Mouse (Mus musculus) lung, postnatal 10 days (tissue): Measurements from ENCODE around the gene Gm49486.

Source experiments
- DNase-seq: peaks from one replicate; pipeline ENCODE4 v3.0.0; 2021

Gm49486 gene

GRCm38 (mm10) chr15:79271124-79271746, 42.0 kb downstream of the Gm49486 start:
- peak; percentile 73 for DNase-seq

- no peak for DNase-seq
These were observed 43.8 kb downstream of the Gm49486 start for GRCm38 (mm10) chr15:79273020-79273419.

GRCm38 (mm10) chr15:79277728-79278127, 48.5 kb downstream of the Gm49486 start:
- DNase-seq, result peak; percentile 20

GRCm38 (mm10) chr15:79280209-79280608, 51.0 kb downstream of the Gm49486 start:
- peak; percentile 47 for DNase-seq

GRCm38 (mm10) chr15:79280850-79281249, 51.7 kb downstream of the Gm49486 start:
- DNase-seq, result peak; percentile 65

- DNase-seq, result peak; percentile 78
These were observed 52.2 kb downstream of the Gm49486 start for GRCm38 (mm10) chr15:79281389-79281788.

- DNase-seq, result no peak
These were observed 53.2 kb downstream of the Gm49486 start for GRCm38 (mm10) chr15:79282434-79282833.

GRCm38 (mm10) chr15:79283371-79283770, 54.2 kb downstream of the Gm49486 start:
- DNase-seq, result no peak

GRCm38 (mm10) chr15:79285399-79285798, 56.2 kb downstream of the Gm49486 start, which contains the start of gene Baiap2l2:
Baiap2l2 (minus strand) TSS chr15:79285537.
- no peak for DNase-seq

GRCm38 (mm10) chr15:79286141-79286540, 57.0 kb downstream of the Gm49486 start:
- DNase-seq, result no peak

- DNase-seq, result no peak
These were observed 57.9 kb downstream of the Gm49486 start for GRCm38 (mm10) chr15:79287091-79287490.

GRCm38 (mm10) chr15:79288387-79288786, 59.2 kb downstream of the Gm49486 start:
- no peak for DNase-seq

GRCm38 (mm10) chr15:79289441-79289840, 60.2 kb downstream of the Gm49486 start:
- no peak for DNase-seq

GRCm38 (mm10) chr15:79290340-79290739, 61.1 kb downstream of the Gm49486 start:
- no peak for DNase-seq

- DNase-seq, result no peak
These were observed 63.6 kb downstream of the Gm49486 start for GRCm38 (mm10) chr15:79292779-79293178.

GRCm38 (mm10) chr15:79298553-79298952, 69.4 kb downstream of the Gm49486 start:
- no peak for DNase-seq

- no peak for DNase-seq
These were observed 70.5 kb downstream of the Gm49486 start for GRCm38 (mm10) chr15:79299563-79300155.

GRCm38 (mm10) chr15:79303725-79304124, 74.5 kb downstream of the Gm49486 start:
- peak; percentile 41 for DNase-seq

- DNase-seq, result no peak
These were observed 75.6 kb downstream of the Gm49486 start for GRCm38 (mm10) chr15:79304832-79305231.

- no peak for DNase-seq
These were observed 76.9 kb downstream of the Gm49486 start for GRCm38 (mm10) chr15:79306043-79306637.
